Mouse (Mus musculus): ENCODE measurements around the gene Reps1.

GRCm38 (mm10) chr10:18070144-18070543 lies 14.5 kb downstream of the Reps1 start:
- TF ChIP-seq CTCF (IDR thresholded peaks at IDR 0.05; ENCODE audit: borderline replicate concordance, extremely low read depth, insufficient read depth, insufficient read length) (no peak), POLR2A (IDR thresholded peaks at IDR 0.05; ENCODE audit: borderline replicate concordance, extremely low read depth, insufficient read depth, insufficient read length, poor library complexity, severe bottlenecking) (no peak)
